In genomic region chr12:45733661-45734060, GRCm38 (mm10) we compare ENCODE assay signal across 14 mouse cellular contexts.
DNase-seq lines count a peak whose midpoint lies in the region; ATAC-seq and TF ChIP-seq lines count a peak whose summit lies in the region.
"Had no signal": no experiment of that assay in that cellular context is flagged by ENCODE, and none has a peak within 500 bp of the region (broad histone marks: within the 10 kb centered on the region; RNA-seq: fewer than 3 reads in every experiment).

No protein-coding gene starts in this region.

- H3K9me3 ChIP-seq in kidney, postnatal 0 days (replicated peaks; ENCODE audit: low read length) = no peaks in the 10 kb centered on the region
- no peaks in the 10 kb centered on the region for H3K9me3 ChIP-seq in liver, postnatal 0 days (ENCODE audit: low read length)
- H3K9me3 ChIP-seq: limb, embryonic 12.5 days; midbrain, embryonic 10.5 days had no signal

- no peaks in the 10 kb centered on the region for H3K27me3 ChIP-seq in kidney, postnatal 0 days (ENCODE audit: insufficient read depth, low read length)
- H3K27me3 ChIP-seq in liver, postnatal 0 days (ENCODE audit: insufficient read depth, low read length) = no peaks in the 10 kb centered on the region
- H3K27me3 ChIP-seq: limb, embryonic 12.5 days had no signal

- no peak for TF ChIP-seq EP300 in liver, postnatal 0 days (IDR thresholded peaks at IDR 0.05; ENCODE audit: low read depth)

- no peak overlapping the region for H3K27ac ChIP-seq in kidney, postnatal 0 days
- no peak overlapping the region for H3K27ac ChIP-seq in liver, postnatal 0 days (ENCODE audit: low read depth)
- H3K27ac ChIP-seq: limb, embryonic 12.5 days; midbrain, embryonic 10.5 days had no signal

- H3K4me3 ChIP-seq in kidney, postnatal 0 days (replicated peaks; ENCODE audit: low read depth, low read length) = no peak overlapping the region
- no peak overlapping the region for H3K4me3 ChIP-seq in liver, postnatal 0 days (ENCODE audit: low read depth, low read length)
- H3K4me3 ChIP-seq: limb, embryonic 12.5 days; midbrain, embryonic 10.5 days had no signal

- H3K9ac ChIP-seq in kidney, postnatal 0 days (ENCODE audit: low read depth, low read length) = no peak overlapping the region
- no peak overlapping the region for H3K9ac ChIP-seq in liver, postnatal 0 days (replicated peaks)
- H3K9ac ChIP-seq: limb, embryonic 12.5 days had no signal

- no peaks in the 10 kb centered on the region for H3K36me3 ChIP-seq in kidney, postnatal 0 days (ENCODE audit: insufficient read depth, low read length)
- H3K36me3 ChIP-seq in liver, postnatal 0 days (replicated peaks; ENCODE audit: insufficient read depth, low read length) = no peaks in the 10 kb centered on the region
- H3K36me3 ChIP-seq: limb, embryonic 12.5 days; midbrain, embryonic 10.5 days had no signal

- no peak overlapping the region for H3K4me2 ChIP-seq in kidney, postnatal 0 days (ENCODE audit: low read length)
- H3K4me2 ChIP-seq in liver, postnatal 0 days (ENCODE audit: low read depth, low read length) = no peak overlapping the region
- H3K4me2 ChIP-seq: limb, embryonic 12.5 days had no signal

- 16% methylated on average over 4 of the region's 4 CpGs for WGBS in kidney, postnatal 0 days
- WGBS in liver, postnatal 0 days (ENCODE audit: insufficient replicate concordance) = 66% methylated on average over 4 of the region's 4 CpGs

- peak; percentile 10 for DNase-seq in adrenal gland, adult 8-10 months
- DNase-seq in adrenal gland, postnatal 4 days (ENCODE audit: low spot score in 2 of 2) = no peak
- DNase-seq in ovary, postnatal 14 days (ENCODE audit: low spot score) = peak; percentile 8
- DNase-seq in ovary, adult 18-20 months (ENCODE audit: low spot score) = no peak
- peak; percentile 25 for DNase-seq in kidney, postnatal 0 days (ENCODE audit: low spot score)
- DNase-seq in gastrocnemius, postnatal 10 days = no peak
- no peak for DNase-seq in liver, postnatal 0 days
- DNase-seq: cerebellum, postnatal 14 days; heart, adult 18-20 months; lung, adult 18-20 months; thymus, adult 2 months had no signal

- no peaks in the 10 kb centered on the region for H3K4me1 ChIP-seq in kidney, postnatal 0 days (replicated peaks; ENCODE audit: insufficient read depth, low read length)
- no peaks in the 10 kb centered on the region for H3K4me1 ChIP-seq in liver, postnatal 0 days (ENCODE audit: insufficient read depth)
- H3K4me1 ChIP-seq: limb, embryonic 12.5 days; midbrain, embryonic 10.5 days had no signal

- 0 out of 2 replicates have a peak, but pooled peaks have one; percentile 46 for ATAC-seq in kidney, postnatal 0 days (replicated peaks; ENCODE audit: low FRiP score, low read depth)
- no peak for ATAC-seq in liver, postnatal 0 days
- ATAC-seq in granulocyte monocyte progenitor cell, adult 5-6 weeks (replicated peaks; ENCODE audit: poor library complexity, severe bottlenecking) = no peak

- TF ChIP-seq CTCF in kidney, postnatal 0 days (IDR thresholded peaks at IDR 0.05; ENCODE audit: low read depth) = no peak
- TF ChIP-seq CTCF in liver, postnatal 0 days (IDR thresholded peaks at IDR 0.05; ENCODE audit: low read depth) = no peak

Comparison
In these comparisons a context has a peak if more than half of its experiments do, and no peak if none do; other contexts are left out.
1. DNase-seq: peak in adrenal gland, adult 8-10 months (single experiment), ovary, postnatal 14 days (single experiment) and kidney, postnatal 0 days (single experiment); none in adrenal gland, postnatal 4 days (0 of 2), ovary, adult 18-20 months (single experiment), gastrocnemius, postnatal 10 days (single experiment) and liver, postnatal 0 days (single experiment).